Mouse (Mus musculus) heart, postnatal 14 days (tissue): ENCODE results near the gene Tsx. TPM values are rescaled to one million over a fixed set of nuclear protein-coding genes. Genes with fewer than 3 reads are reported as not detected.
"Not testable (repeated sequence)": the region's sequence is repeated elsewhere in the genome, so short reads cannot be mapped to it uniquely, and the experiment has no call there.

Source experiments
- DNase-seq, 2 experiments: peaks; one replicate each; pipeline ENCODE4 v3.0.0; 2021 to 2022
- intact Hi-C: fragments of 180-260 bp; cut with DNase I; formaldehyde crosslinking; loops from one replicate; pipeline ENCODE4 v1.15.1; 2025
- long read RNA-seq, 2 experiments: library from polyadenylated mRNA; stranded (forward); transcript quantifications; one replicate each; pipeline ENCODE4 v2.0.0; 2021
- total RNA-seq, 2 experiments: library from RNA; stranded (reverse); gene quantifications; 2 replicates each; pipeline ENCODE4 v1.2.3; 2021

Gene Tsx
- total RNA-seq = not detected
- long read RNA-seq, experiment 1 = 0 reads
- long read RNA-seq, experiment 2 = 0 reads

DNA sequence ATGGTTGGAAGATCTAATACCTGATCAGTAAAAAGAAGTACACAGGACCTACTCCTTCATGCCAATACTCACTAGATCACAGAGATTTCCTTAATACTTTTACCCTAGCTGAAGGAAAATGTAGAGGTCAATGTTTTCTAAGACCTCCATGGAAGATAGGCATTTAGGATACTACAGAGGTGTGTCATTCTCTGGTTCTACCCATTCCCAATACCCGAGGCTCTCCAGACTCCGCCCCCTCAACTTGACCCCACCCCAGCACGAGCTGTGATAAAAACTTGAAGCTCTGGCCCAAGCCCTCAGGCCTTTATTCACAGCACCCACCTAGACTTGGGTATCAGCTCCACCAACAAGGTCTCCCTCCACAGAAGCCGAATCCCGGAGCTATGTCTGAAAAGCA is at the start of gene Tsx:
TSS of gene Tsx (plus strand) at position 301 of the 400 bp plus-strand sequence.
- intact Hi-C loops = no loop called here
- DNase-seq = no peak

DNA sequence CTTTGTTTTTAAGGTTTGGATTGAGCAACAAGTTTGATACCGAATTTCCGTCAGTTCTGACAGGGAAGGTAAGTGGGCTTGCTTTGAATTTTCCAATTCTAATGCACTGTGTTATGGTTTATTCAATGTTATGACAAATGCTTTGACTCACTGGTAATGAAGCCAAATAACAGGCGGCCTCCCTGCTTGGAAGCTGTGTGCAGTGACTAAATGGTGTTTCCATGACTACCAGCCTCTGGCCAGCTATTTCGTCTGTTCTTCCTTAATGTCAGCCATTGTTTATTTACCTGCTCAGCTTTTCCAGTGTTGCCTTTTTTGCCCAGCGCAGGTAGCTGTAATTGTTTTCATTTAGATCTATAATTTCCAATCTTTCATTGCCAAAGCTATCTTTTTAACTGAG is 48.1 kb upstream of the Tsx start:
- intact Hi-C loops = no loop called here
- no peak for DNase-seq

DNA sequence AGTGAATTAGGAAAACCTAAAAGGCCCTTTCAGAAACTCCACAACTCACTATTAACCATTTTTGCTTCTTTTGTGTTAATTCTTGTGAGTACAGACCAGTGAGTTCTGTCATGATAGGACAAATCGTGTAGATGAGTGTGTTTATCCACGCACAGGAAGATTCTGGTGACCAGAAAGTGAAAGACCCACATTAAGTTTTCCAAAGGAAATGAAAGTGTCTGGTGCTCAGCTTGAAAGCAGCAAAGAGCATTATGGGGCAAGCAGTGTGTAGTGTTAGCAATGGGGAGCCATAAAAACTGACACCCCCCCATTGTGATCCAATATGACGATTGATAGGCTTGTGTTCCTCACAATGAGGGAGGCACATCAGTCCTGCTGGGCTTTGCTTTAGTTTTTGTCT is 45.6 kb upstream of the Tsx start:
- DNase-seq = no peak
- intact Hi-C loops = no loop called here

DNA sequence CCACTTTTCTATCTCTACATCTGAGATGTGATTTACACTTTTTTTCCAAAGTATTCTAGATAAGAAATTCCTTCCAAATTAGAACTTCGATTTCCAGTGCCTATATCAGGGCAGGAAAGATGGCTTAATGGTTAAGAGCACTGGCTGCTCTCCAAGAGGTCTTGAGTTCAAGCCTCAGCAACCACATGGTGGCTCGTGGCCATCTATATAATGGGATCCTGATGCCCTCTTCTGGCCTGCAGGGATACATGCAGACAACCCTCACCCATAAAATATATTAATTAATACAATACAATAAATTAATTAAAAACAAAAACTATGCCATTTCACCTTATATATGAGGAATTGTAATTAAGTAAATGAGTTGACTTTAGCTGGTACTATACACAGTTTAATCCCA is 43.0 kb upstream of the Tsx start:
- DNase-seq = peak in 1 of 2 experiments; percentile 1
- intact Hi-C loops = loop anchor here (2.0 kb wide), 1 partner anchor 112 kb away; no protein-coding TSS in a partner anchor

DNA sequence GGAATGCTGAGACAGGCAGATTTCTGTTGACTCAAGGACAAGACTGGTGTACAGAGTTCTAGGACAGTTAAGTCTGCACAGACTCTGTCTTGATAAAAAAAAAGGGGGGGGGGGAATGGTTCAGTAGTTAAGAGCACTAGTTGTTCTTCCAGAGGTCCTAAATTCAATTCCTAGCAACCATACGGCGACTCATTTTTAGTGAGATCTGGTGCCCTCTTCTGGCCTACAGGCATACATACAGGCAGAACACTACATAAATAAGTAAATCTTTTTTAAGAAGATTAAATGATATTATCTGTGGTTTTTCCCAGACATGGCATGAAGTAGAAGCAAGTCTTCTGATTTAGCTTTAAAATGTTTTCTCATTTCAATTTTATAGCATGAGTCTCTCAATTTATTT is 42.6 kb upstream of the Tsx start:
- intact Hi-C loops = loop anchor here (2.0 kb wide), 1 partner anchor 113 kb away; no protein-coding TSS in a partner anchor
- DNase-seq = peak in 1 of 2 experiments; percentile 9

DNA sequence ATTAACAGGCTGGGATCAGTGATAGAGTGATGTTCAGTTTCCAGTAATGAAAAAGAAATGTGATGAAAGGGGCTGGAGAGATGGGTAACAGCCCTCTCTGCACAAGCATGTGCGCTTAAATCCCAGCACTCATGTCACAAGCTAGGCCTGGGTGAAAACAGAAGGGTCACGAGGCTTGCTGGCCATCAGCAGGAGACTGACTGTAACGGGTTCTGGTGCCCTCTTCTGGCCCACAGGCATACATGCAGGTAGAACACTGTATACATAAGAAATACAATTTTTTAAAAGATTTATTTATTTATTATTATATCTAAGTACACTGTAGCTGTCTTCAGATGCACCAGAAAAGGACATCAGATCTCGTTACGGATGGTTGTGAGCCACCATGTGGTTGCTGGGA is 40.0 kb upstream of the Tsx start:
- intact Hi-C loops = no loop called here
- peak; percentile 6 to 10 for DNase-seq

DNA sequence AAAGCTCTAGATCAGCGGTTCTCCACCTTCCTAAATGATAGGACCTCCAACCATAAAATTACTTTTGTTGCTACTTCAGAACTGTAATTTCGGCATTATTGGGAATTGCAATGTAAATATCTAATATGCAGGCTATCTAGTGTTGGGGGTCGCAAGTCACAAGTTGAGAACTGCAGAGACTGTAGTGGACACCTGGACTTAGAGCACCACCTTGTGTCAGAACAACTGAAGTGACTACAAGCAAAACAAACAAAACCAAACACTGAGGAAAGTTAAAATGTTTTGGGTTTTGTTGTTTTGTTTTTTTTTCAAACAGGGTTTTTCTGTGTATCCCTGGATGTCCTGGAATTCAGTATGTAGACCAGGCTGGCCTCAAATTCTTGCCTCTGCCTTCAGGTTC is 29.7 kb upstream of the Tsx start:
- DNase-seq = no peak
- intact Hi-C loops = no loop called here

DNA sequence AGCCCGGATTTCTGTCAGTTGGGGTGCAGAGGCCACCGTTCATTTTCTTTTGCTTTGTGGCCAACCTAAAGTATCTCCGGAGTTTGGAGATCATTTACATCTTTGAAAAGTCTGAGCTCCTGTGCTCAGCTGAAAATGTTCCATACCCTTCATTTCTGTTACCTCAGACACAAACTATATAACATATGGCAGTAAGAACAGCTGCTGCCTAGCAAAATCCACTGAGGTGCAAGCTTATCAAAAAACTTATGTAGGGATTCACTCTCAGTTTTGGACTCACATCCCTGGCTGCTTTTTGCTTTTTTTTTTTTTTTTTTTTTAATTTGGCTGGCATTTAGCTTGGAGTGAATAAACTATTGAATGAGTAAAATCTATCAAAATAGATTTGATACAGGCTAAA is 26.1 kb upstream of the Tsx start:
- no peak for DNase-seq
- intact Hi-C loops = no loop called here

DNA sequence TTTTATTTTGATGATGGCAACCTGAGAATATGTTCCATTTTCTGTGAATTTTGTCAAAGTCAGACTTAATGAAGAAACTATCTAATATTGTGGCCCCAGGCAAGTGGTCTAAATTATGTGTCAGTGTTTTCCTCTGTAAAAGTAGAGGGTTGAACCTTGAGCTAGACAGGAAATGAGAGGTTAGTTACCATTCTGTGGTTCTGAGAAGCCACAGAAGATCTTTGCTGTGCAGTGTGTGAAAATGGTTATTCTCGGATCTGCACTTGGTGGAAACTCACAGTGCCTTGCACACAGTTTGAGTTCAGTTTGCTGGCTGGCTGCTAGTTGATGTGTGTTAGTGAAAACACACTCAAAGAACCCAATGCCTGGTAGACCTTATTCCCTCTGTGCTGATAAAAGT is 20.4 kb upstream of the Tsx start:
- DNase-seq = no peak
- intact Hi-C loops = no loop called here

DNA sequence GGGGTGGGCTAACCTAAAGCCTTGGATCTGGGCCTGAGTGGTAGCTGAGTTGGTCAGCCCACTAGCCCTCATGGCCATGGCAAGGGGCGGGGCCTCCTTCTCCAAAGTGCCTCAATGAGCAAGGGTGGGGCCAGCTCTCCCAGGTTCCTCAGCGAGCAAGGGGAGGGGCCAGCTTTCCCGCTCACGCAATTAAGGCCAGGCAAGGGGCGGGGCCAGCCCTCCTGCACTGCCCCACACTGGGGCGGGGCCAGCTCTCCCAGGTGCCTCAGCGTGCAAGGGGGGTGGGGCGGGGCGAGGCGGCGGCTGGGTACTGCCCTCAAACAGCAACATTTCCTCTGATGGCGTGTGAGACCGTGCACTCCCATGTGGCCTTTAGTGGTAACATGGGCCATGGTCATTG is 9.2 kb upstream of the Tsx start:
- intact Hi-C loops = no loop called here
- no peak for DNase-seq

DNA sequence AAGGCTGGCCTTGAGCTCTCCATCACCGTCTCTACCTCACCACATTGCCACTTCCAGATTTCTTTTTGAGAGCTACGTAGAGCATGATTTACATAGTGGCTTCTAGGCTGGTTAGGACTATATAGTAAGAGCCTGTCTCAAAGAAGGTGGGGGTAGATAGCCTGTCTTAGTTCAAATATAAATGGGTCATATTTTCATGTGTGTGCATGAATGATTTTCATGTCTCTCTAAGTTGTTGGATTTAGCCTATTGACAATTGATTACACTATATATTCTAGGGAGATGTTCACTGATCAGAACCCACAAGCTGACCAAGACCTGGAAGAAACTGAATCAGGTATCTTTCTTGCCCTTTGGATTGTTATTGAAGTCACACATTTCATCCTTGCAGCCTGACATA is 7.4 kb downstream of the Tsx start, which contains the start of gene Gm26992:
TSS of gene Gm26992 (plus strand) at position 301 of the 400 bp plus-strand sequence.
- no peak for DNase-seq
- intact Hi-C loops = no loop called here

DNA sequence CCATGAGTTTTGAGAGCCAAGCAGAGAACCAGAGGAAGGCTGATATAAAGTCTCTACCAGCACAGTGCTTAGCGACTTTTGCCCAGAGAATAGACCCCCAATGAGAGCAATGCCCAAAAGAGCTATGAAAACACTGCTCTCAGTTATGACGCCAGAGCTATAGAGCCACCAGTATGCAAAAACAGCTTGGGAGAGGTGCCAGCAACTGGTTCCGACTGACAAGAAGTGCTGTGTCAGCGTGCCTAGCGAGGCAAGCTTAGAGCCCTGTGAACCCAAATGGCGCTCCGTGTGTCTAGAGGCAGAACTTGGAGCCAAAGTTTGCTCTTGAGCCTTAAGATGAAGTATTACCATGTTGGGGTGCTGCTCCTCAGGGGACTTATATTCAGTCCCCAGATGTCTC is 13.4 kb downstream of the Tsx start:
- intact Hi-C loops = no loop called here

DNA sequence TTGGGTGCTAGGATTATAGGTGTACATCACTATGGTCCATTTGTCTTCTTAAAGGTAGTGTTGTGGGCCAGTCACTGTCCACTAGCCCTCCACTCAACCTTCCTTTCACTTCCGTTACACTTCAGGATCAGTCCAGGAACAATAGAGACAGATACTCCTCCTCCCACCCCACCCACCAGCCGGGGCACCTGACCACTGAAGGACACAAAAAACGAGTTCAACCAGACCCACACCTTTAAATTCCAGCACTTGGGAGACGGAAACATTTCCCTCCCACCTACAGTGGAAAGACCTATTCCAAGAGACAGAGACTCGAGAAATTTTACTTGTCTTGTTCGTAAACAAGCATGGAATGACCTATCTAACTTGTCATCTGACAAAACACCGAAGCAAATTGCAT is 18.0 kb downstream of the Tsx start:
- no peak for DNase-seq
- intact Hi-C loops = loop anchor here (10.0 kb wide), 1 partner anchor 477 kb away; no protein-coding TSS in a partner anchor

More for the DNA sequence above, 13.4 kb downstream of the Tsx start:
- no peak for DNase-seq

DNA sequence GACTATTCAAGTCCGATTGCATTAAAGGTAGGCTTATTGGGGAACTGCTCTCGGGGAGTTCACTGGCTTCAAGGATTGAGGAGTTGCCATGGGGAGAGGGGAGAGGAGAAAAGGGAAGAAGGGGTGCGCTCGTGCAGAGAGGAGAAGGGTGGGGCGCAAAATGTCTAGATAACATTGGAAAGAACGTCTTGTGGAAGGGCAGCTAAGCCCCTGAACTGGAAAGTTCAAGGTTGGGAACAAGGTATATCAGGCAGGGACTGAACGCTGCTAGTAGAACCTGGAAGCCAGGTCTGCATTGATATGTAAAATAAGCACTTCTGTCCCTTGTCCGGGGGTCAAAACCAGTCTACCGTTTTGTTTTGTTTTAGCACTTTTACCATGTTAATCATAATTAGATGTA is 23.8 kb downstream of the Tsx start:
- intact Hi-C loops = loop anchor here (10.0 kb wide), 1 partner anchor 483 kb away; no protein-coding TSS in a partner anchor
- DNase-seq = no peak

DNA sequence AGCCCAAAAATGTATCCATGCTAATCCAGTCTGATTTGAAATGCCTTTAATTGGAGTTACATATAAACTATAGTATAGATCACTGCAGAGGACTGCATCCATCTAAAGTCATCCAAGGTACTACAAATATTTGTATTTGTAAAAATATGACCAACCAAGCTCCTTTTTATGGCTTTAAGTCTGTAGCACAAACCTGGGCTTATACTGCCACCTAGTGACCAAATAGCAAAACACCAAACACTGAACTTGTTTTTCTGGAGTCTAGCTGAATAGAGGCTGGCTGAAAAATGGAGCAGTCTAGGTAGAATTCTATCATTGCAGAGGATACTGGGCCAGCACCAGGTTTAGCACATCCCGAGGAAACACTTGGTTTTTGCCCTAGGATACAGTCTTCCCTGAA is 26.5 kb downstream of the Tsx start:
- peak in 1 of 2 experiments; percentile 42 for DNase-seq
- intact Hi-C loops = no loop called here

DNA sequence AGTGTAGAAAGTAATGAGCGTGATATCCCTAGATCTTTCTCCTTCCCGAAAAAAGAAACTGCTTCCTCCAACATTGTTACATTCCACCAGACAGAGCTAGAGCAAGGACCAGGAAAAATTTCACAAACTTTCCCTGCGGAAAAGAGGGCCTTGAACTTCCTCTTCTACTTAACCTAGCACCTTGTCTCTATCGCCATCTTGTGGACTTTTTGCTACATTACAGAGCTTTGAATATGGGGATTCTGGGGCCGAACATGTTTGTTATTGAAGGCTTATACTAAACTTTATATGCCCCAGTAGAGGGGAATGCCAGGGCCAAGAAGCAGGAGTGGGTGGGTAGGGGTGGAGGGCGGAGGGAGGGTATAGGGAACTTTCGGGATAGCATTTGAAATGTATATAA is 29.5 kb downstream of the Tsx start:
- peak in 1 of 2 experiments; percentile 39 for DNase-seq
- intact Hi-C loops = loop anchor here (2.0 kb wide), 1 partner anchor 183 kb away; no protein-coding TSS in a partner anchor

DNA sequence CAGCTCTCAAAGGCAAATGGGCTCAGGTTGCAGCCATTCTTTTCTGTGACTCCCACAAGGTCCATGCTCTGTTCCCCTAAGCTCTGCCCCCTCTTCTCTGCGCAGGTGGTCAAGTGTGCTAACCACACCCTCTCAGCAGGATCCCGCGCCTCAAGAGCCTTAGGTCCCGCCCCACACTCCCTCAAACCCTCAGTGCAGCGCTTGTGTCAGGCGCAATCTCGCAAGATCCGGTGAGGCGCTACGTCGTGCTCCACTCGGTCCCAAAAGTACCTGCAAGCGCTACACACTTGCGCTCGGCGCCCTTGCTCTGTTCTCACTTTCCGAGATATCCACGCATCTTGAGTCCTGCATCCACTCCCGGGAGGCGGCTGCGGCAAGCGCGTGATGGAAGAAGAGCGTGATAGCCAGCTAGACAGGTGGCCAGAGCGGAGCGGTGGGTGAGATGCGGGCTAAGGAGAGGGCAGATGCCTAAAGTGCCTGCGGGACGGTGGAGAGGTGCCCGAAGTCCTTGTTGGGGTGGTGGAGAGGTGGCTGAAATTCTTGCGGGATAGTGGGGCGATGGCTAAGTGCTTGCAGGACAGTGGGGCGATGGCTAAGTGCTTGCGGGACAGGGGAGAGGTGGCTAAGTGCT is 33.4 kb downstream of the Tsx start:
- intact Hi-C loops = no loop called here
- DNase-seq = peak; percentile 2 to 31

DNA sequence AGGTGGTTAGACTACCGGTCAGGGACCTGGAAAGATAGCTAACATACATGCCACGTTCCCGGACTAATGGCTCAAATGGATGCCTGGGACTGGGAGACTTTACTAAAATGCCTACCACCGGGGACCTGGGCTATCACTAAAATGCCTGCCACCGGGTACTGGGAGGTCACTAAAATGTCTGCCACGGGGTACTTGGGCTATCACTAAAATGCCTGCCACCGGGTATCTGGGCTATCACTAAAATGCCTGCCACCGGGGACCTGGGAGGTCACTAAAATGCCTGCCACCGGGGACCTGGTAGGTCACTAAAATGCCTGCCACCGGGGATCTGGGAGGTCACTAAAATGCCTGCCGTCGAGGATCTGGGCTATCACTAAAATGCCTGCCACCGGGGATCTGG is 34.2 kb downstream of the Tsx start:
- DNase-seq, intact Hi-C loops: not testable (repeated sequence)

DNA sequence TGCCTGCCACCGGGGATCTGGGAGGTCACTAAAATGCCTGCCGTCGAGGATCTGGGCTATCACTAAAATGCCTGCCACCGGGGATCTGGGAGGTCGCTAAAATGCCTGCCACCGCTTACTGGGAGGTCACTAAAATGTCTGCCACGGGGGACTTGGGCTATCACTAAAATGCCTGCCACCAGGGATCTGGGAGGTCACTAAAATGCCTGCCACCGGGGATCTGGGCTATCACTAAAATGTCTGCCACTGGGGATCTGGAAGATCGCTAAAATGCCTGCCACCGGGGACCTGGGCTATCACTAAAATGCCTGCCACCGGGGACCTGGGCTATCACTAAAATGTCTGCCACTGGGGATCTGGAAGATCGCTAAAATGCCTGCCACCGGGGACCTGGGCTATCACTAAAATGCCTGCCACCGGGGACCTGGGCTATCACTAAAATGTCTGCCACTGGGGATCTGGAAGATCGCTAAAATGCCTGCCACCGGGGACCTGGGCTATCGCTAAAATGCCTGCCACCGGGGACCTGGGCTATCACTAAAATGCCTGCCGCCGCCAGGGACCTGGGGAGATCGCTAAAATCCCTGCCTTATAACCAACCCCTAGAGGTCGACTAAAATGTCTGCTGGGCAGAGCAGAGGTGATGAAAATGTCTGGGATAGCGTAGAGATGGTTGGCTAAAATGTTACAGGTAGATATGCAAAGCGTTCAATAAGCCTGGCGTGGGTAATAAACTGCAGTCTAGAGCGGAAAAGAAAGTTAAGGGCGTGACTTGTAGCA is 34.9 kb downstream of the Tsx start:
- DNase-seq, intact Hi-C loops: not testable (repeated sequence)

DNA sequence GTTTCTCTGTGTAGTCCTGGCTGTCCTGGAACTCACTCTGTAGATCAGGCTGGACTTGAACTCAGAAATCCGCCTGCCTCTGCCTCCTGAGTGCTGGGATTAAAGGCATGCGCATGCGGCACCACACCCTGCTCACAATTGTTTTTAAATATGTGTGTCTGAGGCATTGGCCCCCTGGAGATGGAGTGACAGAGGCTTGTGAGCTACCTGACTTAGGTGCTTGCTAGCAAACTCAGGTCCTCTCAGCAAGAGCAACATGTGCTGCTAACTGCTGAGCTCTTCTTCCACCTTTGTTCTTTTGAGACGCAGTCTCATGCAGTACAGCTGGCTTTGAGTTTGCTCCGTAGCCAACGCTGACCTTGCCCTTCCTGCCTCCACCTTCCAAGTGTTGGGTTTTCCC is 38.5 kb downstream of the Tsx start:
- intact Hi-C loops = no loop called here
- DNase-seq = no peak

DNA sequence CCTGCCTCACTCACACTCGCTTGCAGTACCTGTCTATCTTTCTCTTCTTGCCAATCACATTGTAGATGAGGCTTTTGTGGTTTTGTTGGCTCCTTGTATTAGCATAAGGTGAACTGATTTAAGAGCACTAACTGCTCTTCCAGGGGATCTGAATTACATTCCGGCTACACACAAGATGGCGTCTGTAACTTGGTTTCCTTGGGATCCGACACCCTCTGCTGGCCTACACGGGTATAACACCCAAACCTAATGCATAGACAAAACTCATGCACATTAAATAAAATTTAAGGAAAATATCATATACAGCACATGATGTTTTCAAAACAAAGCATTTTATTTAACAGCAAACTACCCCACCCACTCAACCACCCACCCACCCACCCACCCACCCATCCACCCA is 45.8 kb downstream of the Tsx start:
- intact Hi-C loops = no loop called here
- DNase-seq = no peak

DNA sequence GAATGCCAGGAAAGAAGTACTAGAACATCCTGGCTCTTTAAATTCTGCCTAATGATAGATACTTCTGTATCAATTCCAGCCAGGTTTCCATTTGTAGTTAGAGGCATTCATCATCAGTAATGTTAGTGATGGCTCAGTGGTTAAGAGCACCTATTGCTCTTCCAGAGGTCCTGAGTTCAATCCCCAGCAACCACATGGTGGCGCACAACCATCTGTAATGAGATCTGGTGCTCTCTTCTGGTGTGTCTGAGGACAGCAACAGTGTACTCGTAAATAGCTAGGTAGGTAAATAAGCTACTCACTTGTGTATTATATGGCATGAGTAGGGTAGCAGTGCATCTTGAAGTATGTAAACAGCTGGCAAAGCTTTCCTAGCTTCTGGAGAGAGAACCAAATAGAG is 54.7 kb downstream of the Tsx start:
- intact Hi-C loops = no loop called here
- DNase-seq = no peak
